ENCODE assay signal across 17 mouse cellular contexts in the genomic region with DNA sequence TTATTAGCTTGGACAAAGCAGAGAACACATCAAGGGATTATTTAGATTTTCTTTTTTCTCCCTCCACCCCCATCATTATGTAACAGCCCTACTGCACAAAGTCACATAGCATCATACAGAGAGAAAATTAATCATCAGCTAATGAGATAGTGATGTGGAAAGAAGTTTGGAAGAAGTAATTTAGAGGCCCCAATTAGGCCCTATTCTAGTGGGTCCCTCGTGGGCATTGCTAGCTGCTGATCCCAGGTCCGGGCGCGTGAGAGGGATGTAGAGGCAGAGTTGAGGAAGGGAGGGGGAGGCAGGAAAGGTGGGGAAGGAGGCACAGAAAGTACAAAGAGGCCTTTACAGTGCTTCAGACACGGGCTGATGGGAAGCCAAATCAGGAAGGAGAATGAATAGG.
"Had no signal": no experiment of that assay in that cellular context is flagged by ENCODE, and none has a peak within 500 bp of the region (broad histone marks: within the 10 kb centered on the region; RNA-seq: fewer than 3 reads in every experiment).

No protein-coding gene starts in this region.

- H3K36me3 ChIP-seq: limb, embryonic 15.5 days; liver, embryonic 12.5 days; midbrain, embryonic 10.5 days; neural tube, embryonic 12.5 days had no signal

- H3K9me3 ChIP-seq: limb, embryonic 15.5 days; liver, embryonic 12.5 days; midbrain, embryonic 10.5 days; neural tube, embryonic 12.5 days had no signal

- H3K9ac ChIP-seq: limb, embryonic 15.5 days; liver, embryonic 12.5 days; lung, embryonic 14.5 days; neural tube, embryonic 12.5 days had no signal

- H3K4me1 ChIP-seq: limb, embryonic 15.5 days; liver, embryonic 12.5 days; neural tube, embryonic 12.5 days had no signal

- DNase-seq: kidney, adult 8-10 months; kidney, postnatal 10 days; layer of hippocampus, adult 9-11 months; layer of hippocampus, postnatal 36 days; lung, embryonic 14.5 days; lung, postnatal 10 days; lung, postnatal 4 days; midbrain, embryonic 14.5 days; right cerebral cortex, adult 18-20 months; right cerebral cortex, postnatal 25 days; thymus, postnatal 4 days had no signal

- H3K27me3 ChIP-seq: limb, embryonic 15.5 days; liver, embryonic 12.5 days; neural tube, embryonic 12.5 days had no signal

- ATAC-seq: liver, embryonic 12.5 days had no signal

- H3K4me2 ChIP-seq: limb, embryonic 15.5 days; liver, embryonic 12.5 days; lung, embryonic 14.5 days; neural tube, embryonic 12.5 days had no signal

- H3K27ac ChIP-seq: limb, embryonic 15.5 days; liver, embryonic 12.5 days; midbrain, embryonic 10.5 days; neural tube, embryonic 12.5 days; stomach, postnatal 0 days had no signal

- H3K4me3 ChIP-seq: limb, embryonic 15.5 days; liver, embryonic 12.5 days; midbrain, embryonic 10.5 days; myocyte; neural tube, embryonic 12.5 days had no signal
